Mouse (Mus musculus): ENCODE results near the gene Oxa1l. TPM values are rescaled to one million over a fixed set of nuclear protein-coding genes. Genes with fewer than 3 reads are reported as not detected.

Gene Oxa1l
- polyA plus RNA-seq, 2 experiments from 2014 or later = 77.4 to 80.4 TPM

- no peak for ATAC-seq
Observed at GRCm38 (mm10) chr14:54409980-54410810, 49.6 kb downstream of the Oxa1l start.

DNA sequence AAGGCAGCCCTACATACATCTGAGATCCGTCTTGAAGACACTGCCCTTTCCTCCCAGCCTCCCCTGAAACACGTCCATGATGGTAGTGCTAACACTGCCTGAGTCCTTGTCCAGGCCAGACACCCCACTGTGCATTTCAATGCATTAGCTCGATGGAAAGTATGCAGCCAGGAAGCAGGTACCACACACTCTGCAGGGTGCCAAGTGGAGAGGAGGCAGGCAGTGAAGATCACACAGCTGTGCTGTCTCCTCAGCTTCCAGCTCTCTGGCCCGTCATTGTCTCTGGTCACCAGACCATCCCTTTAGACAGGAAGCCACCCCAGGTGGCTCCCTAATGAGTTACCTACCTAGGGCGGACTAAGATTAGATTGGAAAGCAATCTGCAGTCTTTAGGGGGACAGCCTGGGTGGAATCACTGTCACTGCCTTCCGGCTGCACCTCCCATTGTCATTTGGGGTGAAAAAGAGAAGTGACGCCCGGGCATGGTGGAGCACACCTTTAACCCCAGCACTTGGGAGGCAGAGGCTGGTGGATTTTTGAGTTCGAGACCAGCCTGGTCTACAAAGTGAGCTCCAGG lies 51.5 kb downstream of the Oxa1l start:
- ATAC-seq = no peak

GRCm38 (mm10) chr14:54412629-54413170 lies 52.1 kb downstream of the Oxa1l start:
- no peak for ATAC-seq

DNA sequence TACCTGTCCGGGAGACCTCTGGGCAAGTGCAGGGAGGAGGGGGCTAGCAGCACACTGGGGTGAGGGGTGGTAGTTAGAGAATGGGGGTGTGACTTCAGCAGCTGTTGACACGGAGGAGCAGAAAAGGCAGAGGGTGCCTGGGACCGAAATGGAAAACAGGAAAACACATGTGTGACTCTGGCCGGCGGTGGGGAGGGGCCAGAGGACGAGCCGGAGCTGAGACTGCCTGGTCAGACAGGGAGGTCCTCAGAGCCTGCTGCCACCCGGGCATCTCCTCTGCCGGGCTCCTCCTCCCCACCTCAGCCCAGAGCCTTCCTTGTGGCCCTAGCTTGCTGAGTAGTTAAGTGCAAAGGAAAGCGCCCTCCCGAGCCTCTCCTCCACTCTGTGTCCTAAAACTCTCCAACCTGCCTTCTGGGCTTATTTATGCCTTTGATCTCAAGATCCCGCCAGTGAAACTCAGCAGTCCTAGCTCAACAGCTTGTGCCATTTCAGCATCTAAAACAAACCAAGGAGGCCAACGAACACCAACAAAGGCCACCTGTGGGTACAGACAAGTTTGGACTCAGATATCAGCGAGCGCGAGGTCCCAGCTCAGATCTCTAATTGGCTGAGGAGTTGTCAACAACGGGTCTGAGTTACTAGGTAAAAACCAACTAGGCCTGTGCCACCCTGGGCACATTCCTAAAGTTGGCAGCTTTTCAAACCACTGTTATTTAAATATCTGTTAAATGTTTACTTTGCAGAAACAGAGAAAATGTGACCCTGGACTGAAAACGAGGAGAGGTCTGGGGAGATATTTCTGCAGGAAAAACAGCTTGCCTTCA lies 53.5 kb downstream of the Oxa1l start:
- ATAC-seq = no peak

- no peak for ATAC-seq
Observed at GRCm38 (mm10) chr14:54415241-54416020, 54.8 kb downstream of the Oxa1l start.

DNA sequence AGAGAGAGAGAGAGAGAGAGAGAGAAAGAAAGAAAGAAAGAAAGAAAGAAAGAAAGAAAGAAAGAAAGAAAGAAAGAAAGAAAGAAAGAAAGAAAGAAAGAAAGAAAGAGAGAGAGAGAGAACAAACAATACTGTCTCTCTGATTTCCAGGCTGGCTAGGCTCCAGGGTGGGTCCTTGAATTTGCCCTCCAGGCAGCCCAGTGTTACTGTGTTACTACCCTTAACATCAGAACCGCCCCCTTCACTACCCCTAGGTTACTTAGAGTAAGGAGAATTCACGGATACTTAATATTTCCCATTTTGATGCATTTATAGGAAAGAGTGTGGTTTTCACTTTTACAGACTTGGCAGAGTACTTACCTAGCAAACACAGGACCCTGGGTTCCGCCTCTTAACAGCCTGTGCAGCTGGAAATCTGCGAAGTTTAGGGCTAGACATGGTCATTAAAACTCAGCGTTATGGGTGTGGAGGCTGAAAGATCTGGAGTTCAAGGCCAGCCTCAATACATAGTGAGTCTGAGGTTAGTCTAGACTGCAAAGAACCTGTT lies 55.7 kb downstream of the Oxa1l start:
- ATAC-seq = no peak

GRCm38 (mm10) chr14:54416830-54417229 lies 56.2 kb downstream of the Oxa1l start:
- ATAC-seq = no peak

GRCm38 (mm10) chr14:54417623-54418081 lies 57.0 kb downstream of the Oxa1l start, which contains the start of gene Slc7a7:
Slc7a7 (minus strand) TSS chr14:54417780.
- no peak for ATAC-seq

Other genes with a start within 250 kb of the Oxa1l start
- gene Dad1, start 106.7 kb upstream of the Oxa1l start, polyA plus RNA-seq (2017; shearing (Covaris generic)) = 100 to 1,000 TPM; 437 to 457 TPM
- gene Abhd4, start 106.6 kb upstream of the Oxa1l start, polyA plus RNA-seq (2017; shearing (Covaris generic)) = 10 to 100 TPM; 19.5 to 30.2 TPM
- under 1 TPM in 1 of 2 experiments, not detected in 1; 0.11 TPM for gene Olfr49, start 75.9 kb upstream of the Oxa1l start, polyA plus RNA-seq (2017; shearing (Covaris generic))
- 1 to 10 TPM; 1.2 to 1.3 TPM for gene Slc7a7, start 56.9 kb downstream of the Oxa1l start, polyA plus RNA-seq (2017; shearing (Covaris generic))
- 100 to 1,000 TPM; 216 to 249 TPM for gene Mrpl52, start 66.1 kb downstream of the Oxa1l start, polyA plus RNA-seq (2017; shearing (Covaris generic))
- gene Mmp14, start 70.8 kb downstream of the Oxa1l start, polyA plus RNA-seq (2017; shearing (Covaris generic)) = not detected
- gene Lrp10, start 103.3 kb downstream of the Oxa1l start, polyA plus RNA-seq (2017; shearing (Covaris generic)) = 10 to 100 TPM; 59.9 to 60.2 TPM
- 1 to 10 TPM in 1 of 2 experiments, under 1 TPM in 1; 0.54 to 1.1 TPM for gene Rem2, start 115.3 kb downstream of the Oxa1l start, polyA plus RNA-seq (2017; shearing (Covaris generic))
- gene Prmt5, start 156.7 kb downstream of the Oxa1l start, polyA plus RNA-seq (2017; shearing (Covaris generic)) = 10 to 100 TPM; 44.9 to 54.8 TPM
- 10 to 100 TPM; 21.0 to 28.8 TPM for gene Haus4, start 193.8 kb downstream of the Oxa1l start, polyA plus RNA-seq (2017; shearing (Covaris generic))
- gene Ajuba, start 216.7 kb downstream of the Oxa1l start, polyA plus RNA-seq (2017; shearing (Covaris generic)) = not detected
- 1 to 10 TPM; 3.7 to 6.9 TPM for gene 4931414P19Rik, start 245.2 kb downstream of the Oxa1l start, polyA plus RNA-seq (2017; shearing (Covaris generic))

All from CD4-positive, CD25-positive, alpha-beta regulatory T cell, adult 4 months (primary cell).